Mouse (Mus musculus): ENCODE measurements around the gene Cdca8.
"Not testable (repeated sequence)": the region's sequence is repeated elsewhere in the genome, so short reads cannot be mapped to it uniquely, and the experiment has no call there.

The Cdca8 gene

DNA sequence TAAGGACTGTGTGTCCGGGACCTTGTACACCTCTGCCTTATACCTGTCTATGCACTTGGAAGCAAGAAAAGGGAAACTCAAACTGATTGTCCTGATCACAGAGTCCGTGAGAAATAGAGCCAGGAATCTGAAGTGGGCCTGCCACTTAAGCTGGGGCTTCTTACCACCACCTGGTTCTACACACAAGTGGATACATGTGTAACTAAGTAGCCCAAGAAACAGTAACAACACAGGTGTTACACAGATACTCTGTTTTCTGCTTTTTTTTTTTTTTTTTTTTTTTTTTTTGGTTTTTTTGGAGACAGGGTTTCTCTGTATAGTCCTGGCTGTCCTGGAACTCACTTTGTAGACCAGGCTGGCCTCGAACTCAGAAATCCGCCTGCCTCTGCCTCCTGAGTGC lies at the start of gene Cdca8:
Gene Cdca8 (minus strand): TSS at position 101 of the 400 bp plus-strand sequence.
- not testable (repeated sequence) for ATAC-seq (ENCODE audit: insufficient number of reproducible peaks, low FRiP score, low TSS enrichment)

DNA sequence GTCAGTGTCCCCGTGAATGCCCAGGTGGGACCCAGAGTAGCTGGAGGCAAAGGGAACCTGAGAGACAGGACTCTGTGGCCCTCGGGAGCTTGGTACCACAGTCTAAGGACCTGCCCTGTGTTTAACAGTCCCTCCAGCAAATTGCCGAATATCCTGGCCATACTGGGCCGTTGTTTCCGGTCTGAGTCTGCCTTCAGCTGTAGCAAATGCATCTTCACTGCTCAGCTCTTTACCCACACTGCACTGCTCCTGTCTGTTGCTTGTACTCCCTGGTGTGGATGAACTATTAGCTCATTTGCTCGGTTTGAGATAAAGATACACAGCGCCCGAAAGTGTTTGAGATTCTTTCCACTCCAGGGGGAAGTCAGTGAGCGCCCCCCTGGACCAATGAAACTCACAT lies 49.3 kb upstream of the Cdca8 start:
- no peak for ATAC-seq (ENCODE audit: insufficient number of reproducible peaks, low FRiP score, low TSS enrichment)

DNA sequence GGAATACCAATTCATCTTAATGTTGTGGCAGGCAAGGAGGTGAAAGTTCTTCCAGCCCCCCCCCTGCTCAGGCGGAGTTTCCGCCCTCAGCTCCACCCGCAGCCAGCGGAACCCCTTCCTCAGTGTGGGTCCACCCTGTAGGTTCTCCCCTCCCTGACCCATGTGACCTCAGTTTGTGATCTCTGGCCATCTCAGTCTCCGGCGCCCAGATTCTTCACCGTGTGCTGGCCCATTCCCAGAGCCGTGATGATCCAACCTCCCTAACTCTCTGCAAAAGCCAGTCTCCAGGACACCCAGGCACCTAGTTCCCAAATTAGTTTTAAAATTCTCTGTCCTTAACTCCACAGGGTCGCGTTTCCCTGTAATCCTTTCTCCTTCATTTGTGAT lies 48.6 kb upstream of the Cdca8 start:
- ATAC-seq (ENCODE audit: insufficient number of reproducible peaks, low FRiP score, low TSS enrichment): no peak

- ATAC-seq (ENCODE audit: insufficient number of reproducible peaks, low FRiP score, low TSS enrichment): no peak
These were observed 47.9 kb upstream of the Cdca8 start for GRCm38 (mm10) chr4:124986739-124987710.

DNA sequence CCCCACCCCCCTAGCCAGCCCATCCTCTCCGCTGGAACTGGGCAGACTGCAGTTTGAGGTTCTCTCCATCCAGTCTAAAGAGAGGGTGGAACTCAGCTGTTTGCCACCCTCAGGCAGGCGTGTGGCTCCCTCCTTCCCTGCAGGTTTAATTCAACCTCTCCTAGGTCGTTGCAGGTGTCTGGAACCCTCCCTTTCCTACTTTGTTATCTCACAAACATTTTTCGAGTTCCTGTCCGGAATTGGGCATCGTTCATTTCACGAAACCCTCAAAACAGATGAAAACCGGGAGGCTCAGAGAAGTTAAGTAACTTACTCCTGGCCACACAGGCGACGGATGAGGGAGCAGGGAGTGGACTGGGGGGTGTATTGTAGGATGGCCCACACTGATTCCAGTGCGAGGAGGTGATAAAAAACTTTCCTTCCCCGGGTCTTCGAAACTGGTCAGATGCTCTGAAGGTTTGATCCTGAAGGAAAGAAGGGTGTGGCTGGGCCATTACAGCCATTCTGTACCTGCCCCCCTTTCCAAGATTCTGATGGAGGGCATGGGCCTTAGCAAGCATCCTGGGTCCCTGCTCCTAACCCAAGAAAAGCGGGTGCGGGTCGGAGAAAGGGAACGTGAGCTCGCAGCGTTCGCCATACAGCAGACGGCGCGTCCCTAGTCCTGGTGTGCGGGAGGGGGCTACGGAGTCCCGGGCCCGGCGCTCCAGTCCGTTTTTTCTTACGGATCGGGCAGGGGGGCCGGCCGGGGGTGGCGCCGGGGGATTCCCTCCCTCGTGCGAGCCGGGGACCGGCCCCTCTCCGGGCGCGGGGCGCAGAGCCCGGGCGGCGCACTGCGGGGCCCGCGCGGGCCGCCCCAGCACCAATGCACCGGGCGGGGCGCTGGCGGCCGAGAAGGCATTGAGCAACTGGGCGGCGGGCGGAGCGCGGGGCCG lies 46.8 kb upstream of the Cdca8 start, which contains the start of gene Rspo1:
Gene Rspo1 (plus strand): TSS at position 760 of the 932 bp plus-strand sequence.
- no peak for ATAC-seq (ENCODE audit: insufficient number of reproducible peaks, low FRiP score, low TSS enrichment)

DNA sequence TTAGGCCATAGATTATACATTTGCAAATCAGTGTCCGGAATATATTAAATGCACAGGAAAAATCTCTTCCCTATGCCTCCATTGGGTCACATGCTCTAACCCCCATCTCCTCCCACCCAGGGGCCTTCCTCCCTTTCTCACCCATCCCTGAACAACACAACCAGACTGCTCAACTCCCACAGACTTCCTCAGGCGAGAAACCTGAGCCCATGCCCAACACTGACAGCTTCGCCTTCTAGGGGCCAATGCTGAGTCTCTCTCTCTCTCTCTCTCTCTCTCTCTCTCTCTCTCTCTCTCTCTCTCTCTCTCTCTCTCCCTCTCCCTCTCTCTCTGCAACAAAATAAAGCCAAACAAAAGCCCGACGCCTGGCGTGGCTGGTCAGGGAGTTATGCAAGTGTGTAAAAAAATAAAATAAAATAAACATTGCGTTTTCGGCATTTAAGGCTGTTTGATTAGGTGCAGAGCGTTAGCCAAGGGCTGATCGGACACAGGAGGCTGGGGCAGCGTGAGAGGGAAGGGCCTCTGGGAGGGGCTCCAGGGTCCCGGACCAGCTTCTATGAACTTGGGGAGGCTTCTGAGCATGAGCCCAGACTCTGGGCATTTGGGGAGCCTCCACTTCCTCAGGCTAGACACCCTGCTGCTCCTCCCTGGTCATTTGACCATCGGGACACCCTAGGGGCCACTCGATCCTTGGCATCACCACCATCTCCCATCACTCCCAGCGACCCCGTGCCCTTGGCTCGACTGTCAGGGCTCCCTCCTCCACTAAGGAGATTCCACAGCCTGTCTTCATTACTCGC lies 46.0 kb upstream of the Cdca8 start:
- ATAC-seq (ENCODE audit: insufficient number of reproducible peaks, low FRiP score, low TSS enrichment): no peak

- no peak for ATAC-seq (ENCODE audit: insufficient number of reproducible peaks, low FRiP score, low TSS enrichment)
These were observed 44.9 kb upstream of the Cdca8 start for GRCm38 (mm10) chr4:124983893-124984526.

- no peak for ATAC-seq (ENCODE audit: insufficient number of reproducible peaks, low FRiP score, low TSS enrichment)
These were observed 39.1 kb upstream of the Cdca8 start for GRCm38 (mm10) chr4:124978201-124978600.

DNA sequence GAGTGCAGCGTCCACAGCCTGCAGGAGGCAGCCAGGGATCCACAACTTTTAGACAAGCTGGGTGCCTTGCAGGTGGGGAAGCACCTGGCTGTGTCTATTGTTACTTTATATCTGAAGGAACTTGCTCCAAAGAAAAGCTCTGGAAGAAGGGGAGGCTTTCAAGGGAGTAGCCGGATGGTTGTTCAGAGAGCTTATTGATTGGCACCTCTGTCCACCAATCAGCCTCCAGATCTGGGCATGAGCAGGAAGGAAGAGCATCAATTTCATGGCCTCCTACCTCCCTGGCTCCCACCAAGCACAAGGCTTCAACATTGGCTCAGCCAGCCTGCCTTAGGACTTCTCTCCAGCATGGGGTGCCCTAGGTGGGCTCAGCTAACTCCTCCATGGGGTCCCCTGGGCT lies 34.2 kb upstream of the Cdca8 start:
- ATAC-seq (ENCODE audit: insufficient number of reproducible peaks, low FRiP score, low TSS enrichment): no peak

DNA sequence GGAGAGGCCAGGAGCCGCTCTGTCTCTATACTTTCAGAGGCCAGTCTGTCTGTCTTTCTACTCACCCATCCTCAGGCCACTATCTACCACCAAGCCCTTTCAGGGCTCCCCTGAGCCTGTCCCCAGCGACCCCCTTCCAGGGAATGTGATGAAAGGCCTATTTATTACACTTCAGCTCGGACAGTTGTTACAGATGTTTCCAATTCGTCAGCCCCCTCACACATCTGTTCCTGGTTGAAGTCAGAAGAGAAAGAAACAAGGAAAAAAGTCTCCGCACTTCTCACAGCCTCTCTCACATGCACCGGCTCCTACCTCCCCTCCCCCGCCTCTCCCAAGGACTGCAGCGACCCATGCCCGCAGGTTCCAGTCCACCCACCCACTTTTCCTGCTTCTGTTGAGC lies 33.2 kb upstream of the Cdca8 start:
- no peak for ATAC-seq (ENCODE audit: insufficient number of reproducible peaks, low FRiP score, low TSS enrichment)

DNA sequence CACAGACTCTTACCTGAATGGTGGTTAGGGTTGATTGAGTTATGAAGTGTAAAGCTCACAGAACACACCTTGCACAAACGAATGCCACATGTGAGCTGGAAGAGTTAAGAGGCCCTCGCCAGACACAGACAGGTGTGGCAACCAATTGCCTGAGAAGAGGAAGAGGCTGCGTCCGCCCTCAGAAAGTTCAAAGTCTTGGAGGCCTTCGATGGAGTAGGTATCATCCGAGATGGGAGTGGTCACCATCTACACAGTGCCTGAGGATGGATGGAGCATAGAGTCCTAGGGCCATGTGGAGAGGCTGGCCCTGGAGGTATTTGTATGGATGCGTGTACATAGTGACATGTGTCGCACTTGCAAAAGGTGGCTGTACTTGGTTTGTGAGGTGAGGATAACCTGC lies 32.0 kb upstream of the Cdca8 start:
- no peak for ATAC-seq (ENCODE audit: insufficient number of reproducible peaks, low FRiP score, low TSS enrichment)

- no peak for ATAC-seq (ENCODE audit: insufficient number of reproducible peaks, low FRiP score, low TSS enrichment)
These were observed 31.6 kb upstream of the Cdca8 start for GRCm38 (mm10) chr4:124970677-124971076.

DNA sequence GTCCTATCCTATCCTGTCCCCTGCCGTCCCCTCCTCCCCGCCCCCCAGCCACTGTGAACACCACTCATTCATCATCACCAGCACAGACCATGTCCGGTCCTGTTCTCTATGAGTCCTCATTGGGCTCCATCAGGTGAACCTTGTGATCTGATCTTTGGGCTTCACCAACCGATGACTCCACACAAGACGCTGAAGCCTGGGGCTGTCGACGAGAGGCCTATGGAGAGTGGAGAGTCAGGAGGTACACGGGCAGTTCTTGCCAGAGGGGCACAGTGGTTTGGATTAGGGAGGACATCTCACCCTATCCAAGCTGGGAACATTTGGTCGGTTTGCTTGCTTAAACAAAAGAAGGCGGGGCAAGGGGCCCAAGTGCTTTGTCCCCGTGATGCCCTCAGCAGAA lies 31.1 kb upstream of the Cdca8 start:
- ATAC-seq (ENCODE audit: insufficient number of reproducible peaks, low FRiP score, low TSS enrichment): no peak

DNA sequence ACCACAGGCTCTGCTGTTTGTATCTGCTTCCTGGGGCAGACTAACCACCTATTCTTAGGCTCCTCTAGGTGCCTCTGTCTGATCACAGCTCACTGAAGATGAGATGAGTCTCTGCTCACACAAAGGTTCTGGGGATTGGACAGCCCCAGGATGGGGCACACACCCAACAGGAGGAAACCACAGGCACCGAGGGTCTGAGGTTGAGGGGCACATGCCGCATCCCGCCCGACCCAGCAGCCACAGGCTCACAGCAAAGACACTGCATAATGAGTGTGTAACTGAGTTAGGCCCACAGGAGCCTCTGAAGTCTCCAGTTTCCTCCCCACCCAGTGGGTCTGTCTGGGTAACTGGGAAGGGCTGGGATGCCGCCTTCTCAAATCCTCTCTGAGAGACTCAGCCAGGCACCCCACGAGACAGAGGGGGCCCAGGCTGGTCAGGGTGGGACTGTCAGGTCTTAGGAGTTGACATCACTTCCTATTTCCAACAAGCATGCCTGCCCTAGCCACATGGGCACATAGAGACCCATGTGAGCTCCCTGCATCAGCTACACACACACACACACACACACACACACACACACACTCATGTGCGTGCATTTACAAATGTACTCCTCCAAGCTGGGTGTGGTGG lies 30.2 kb upstream of the Cdca8 start:
- ATAC-seq (ENCODE audit: insufficient number of reproducible peaks, low FRiP score, low TSS enrichment): no peak

- ATAC-seq (ENCODE audit: insufficient number of reproducible peaks, low FRiP score, low TSS enrichment): no peak
These were observed 29.6 kb upstream of the Cdca8 start for GRCm38 (mm10) chr4:124968711-124969110.

- ATAC-seq (ENCODE audit: insufficient number of reproducible peaks, low FRiP score, low TSS enrichment): no peak
These were observed 25.9 kb upstream of the Cdca8 start for GRCm38 (mm10) chr4:124964912-124965599.

DNA sequence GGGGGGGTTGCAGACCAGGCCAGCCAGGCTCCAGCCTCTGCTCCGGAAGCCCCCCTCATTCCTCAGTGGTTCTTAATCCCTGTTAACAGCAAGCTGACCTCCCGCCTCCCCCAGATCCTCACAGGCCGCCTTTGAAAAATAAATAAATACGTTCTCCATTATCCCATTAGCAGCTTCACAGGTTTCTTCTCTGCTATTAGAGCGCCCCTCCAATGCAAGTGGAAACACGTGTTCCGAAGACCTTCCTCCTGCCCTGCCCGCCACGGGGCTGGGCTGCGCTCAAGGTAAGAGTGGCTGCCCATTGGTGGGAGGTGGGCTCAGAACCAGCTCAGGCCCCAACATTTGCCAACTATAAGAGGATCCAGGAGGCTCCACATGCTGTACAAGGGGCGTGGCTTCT lies 23.5 kb upstream of the Cdca8 start:
- ATAC-seq (ENCODE audit: insufficient number of reproducible peaks, low FRiP score, low TSS enrichment): no peak

DNA sequence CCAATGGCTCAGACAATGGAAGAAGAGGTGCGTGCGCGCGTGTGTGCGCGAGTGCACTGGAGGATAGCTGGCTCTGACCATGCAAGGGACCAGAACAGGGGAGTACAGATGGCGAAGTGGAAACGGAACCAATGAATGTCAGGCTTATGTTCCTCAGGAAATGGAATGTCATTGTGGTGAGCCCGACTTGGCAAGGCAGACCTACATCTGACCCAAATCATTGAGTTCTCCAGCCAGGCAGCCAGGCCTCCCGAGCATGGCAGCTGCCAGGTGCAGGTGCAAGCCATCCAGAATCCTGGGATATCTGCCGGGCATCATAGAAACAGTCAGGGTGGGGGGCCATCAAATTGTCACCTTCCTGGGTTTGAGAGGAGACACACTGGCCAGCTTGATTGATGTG lies 21.8 kb upstream of the Cdca8 start:
- ATAC-seq (ENCODE audit: insufficient number of reproducible peaks, low FRiP score, low TSS enrichment): no peak

GRCm38 (mm10) chr4:124959062-124959461 lies 20.0 kb upstream of the Cdca8 start:
- ATAC-seq (ENCODE audit: insufficient number of reproducible peaks, low FRiP score, low TSS enrichment): no peak
